Mouse (Mus musculus) heart, embryonic 16.5 days (tissue): ENCODE measurements around the gene Ces1c. TPM values are rescaled to one million over a fixed set of nuclear protein-coding genes. Genes with fewer than 3 reads are reported as not detected.

ENCODE experiments used
- ATAC-seq: fragments of 200-750 bp; cut with Nextera tagmentation; replicated peaks from 2 replicates; pipeline ENCODE4 v1.8.0; 2017; ENCODE audit warnings: moderate number of reproducible peaks; ENCODE audit not compliant: insufficient read depth, low FRiP score; ENCODE audit errors: extremely low read depth
- H3K27ac ChIP-seq: fragments of 300-500 bp; sonication (generic); 2 replicates; pipeline ENCODE4 v1.5.1; 2014; ENCODE audit warnings: mild to moderate bottlenecking, low read length, control low read depth, moderate library complexity
- H3K27me3 ChIP-seq: fragments of 300-500 bp; sonication (generic); 2 replicates; pipeline ENCODE4 v1.6.1; 2014; ENCODE audit warnings: low read length, mixed read lengths; ENCODE audit not compliant: control insufficient read depth, insufficient read depth
- H3K36me3 ChIP-seq: fragments of 300-500 bp; sonication (generic); 2 replicates; pipeline ENCODE4 v1.6.1; 2014; ENCODE audit not compliant: control insufficient read depth, insufficient read depth
- H3K4me1 ChIP-seq: fragments of 300-500 bp; sonication (generic); 2 replicates; pipeline ENCODE4 v1.6.1; 2014; ENCODE audit warnings: low read length, mixed read lengths; ENCODE audit not compliant: control insufficient read depth, insufficient read depth
- H3K4me2 ChIP-seq: fragments of 300-500 bp; sonication (generic); 2 replicates; pipeline ENCODE4 v1.6.1; 2014; ENCODE audit warnings: low read depth, mild to moderate bottlenecking, control low read depth, low read length
- H3K4me3 ChIP-seq: fragments of 300-500 bp; sonication (generic); 2 replicates; pipeline ENCODE4 v1.5.1; 2014; ENCODE audit warnings: mild to moderate bottlenecking, control low read depth, low read length
- H3K9ac ChIP-seq: fragments of 300-500 bp; sonication (generic); 2 replicates; pipeline ENCODE4 v1.6.1; 2014; ENCODE audit warnings: low read length, control low read depth
- H3K9me3 ChIP-seq: fragments of 300-500 bp; sonication (generic); replicated peaks from 2 replicates; pipeline ENCODE4 v1.6.1; 2016; ENCODE audit warnings: low read length; ENCODE audit not compliant: control insufficient read depth
- WGBS: fragments of 180-500 bp; shearing (Covaris S2); extraction: QIAGEN DNeasy Blood & Tissue Kit; methylation state at CpG from one replicate; pipeline ENCODE4 v1.1.7; 2014; 5-methylcytosine and 5-hydroxymethylcytosine counted together
- polyA plus RNA-seq: library from polyadenylated mRNA; unstranded; fragments of >200 nt; fragmentation: Nextera tagmentation; extraction: Ambion mirVana; gene quantifications from 2 replicates; pipeline ENCODE4 v1.2.1, GENCODE M21; 2015

Gene Ces1c
- polyA plus RNA-seq = not detected in 2 replicates

DNA sequence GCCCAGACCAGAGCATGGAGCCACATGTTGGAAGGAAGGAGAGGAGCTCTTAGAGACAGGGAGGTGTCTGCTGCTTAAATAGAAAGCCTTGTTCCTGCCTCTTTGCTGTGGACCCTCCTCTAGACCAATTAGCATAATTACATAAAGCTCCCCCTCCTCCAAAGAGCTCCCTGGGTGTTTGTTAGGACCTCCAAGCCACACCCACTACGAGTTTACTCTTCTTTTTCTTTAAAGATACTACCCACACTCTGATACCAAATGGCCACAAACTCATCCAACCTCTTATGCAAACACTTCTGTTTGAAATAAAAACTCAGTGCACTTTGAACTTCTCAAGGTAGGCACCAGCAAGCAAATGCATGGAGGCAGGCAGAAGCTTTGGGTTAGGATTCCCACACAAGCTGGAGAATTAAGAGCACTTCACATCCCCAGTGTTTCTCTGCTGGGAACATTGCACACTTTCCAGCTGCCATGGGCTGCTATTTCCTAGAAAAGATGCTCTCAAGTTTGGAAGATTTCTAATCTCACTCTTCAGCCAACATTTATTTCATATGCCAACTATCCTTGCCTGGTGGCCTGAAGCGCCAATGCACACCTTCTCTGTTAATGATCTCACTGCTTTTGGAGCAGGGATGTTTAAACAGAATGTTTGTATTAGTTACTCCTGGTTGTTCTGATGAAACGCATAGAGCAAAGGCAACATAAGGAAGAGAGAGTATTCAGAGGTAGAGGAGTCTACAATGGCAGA is at the start of gene Ces1c:
Gene Ces1c, minus strand, starts transcription at position 51 of the 748 bp plus-strand sequence.
- Histone ChIP-seq H3K9ac (no peak within 1 kb of the TSS), H3K9me3 (no peaks in the 10 kb centered on the region), H3K27me3 (no peaks in the 10 kb centered on the region), H3K4me1 (no peaks in the 10 kb centered on the region), H3K36me3 (no peaks in the 10 kb centered on the region), H3K4me3 (no peak within 1 kb of the TSS), H3K4me2 (no peak within 1 kb of the TSS), H3K27ac (no peak within 1 kb of the TSS)
- ATAC-seq = no peak
- 75% methylated on average over 3 of the region's 3 CpGs for WGBS

DNA sequence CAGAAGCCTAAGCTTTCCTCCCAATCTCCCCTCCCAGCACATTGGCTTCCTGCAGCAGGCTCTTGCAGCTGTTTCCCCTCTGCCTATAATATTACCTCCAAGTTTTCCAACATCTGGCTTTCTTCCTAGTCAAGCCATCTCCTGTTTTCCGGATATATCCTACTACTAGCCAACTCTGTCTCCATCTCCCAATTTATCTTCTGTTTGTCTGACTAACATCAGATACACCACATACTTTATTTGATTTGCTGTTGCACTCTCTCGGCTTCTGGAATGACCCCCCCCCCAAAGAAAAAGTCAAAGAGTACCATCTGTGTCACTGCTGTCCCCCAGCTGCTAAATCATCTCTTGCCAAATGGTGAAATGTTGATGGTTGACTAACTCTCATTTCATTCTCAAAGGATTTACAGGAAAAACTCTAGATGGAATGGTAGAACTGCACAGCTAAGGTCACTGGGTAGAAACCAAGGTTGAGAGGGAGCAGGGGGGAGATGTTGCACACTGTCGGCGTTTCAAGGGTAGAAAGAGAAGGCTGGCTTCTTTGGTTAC is 49.6 kb upstream of the Ces1c start:
- Histone ChIP-seq H3K4me3 (no peak overlapping the region), H3K27me3 (no peaks in the 10 kb centered on the region), H3K4me1 (peaks cover 3% of the 10 kb centered on the region; the same call in 1 of the 2 replicates), H3K27ac (no peak overlapping the region), H3K36me3 (no peaks in the 10 kb centered on the region), H3K9ac (no peak overlapping the region), H3K4me2 (no peak overlapping the region), H3K9me3 (no peaks in the 10 kb centered on the region)
- 53% methylated on average over 4 of the region's 4 CpGs for WGBS
- ATAC-seq = no peak

DNA sequence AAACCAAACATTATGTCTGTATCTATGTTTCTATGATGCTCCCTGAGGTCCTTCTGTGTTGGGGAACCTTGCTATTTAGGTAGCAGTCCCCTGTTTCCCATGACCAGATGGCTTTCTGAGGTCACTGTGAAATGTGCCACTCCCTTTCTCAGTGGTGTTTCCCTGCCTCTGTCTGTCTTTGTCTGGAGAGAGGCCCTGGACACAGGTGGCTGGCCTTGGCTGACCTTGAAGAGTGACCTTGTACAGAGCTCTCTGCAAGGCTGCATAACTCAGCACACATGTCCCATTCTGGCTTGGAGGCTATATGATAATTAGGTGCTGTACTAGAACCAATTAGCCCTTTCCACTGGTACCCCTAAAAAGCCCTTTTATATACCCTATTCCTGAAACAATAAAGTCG is 45.5 kb upstream of the Ces1c start:
- no peak for ATAC-seq
- Histone ChIP-seq H3K4me3 (no peak overlapping the region), H3K4me1 (peaks cover 11% of the 10 kb centered on the region), H3K9ac (no peak overlapping the region), H3K27ac (no peak overlapping the region), H3K36me3 (no peaks in the 10 kb centered on the region), H3K9me3 (no peaks in the 10 kb centered on the region), H3K4me2 (no peak overlapping the region), H3K27me3 (no peaks in the 10 kb centered on the region)
- WGBS = 71% methylated on average over 1 of the region's 1 CpGs

DNA sequence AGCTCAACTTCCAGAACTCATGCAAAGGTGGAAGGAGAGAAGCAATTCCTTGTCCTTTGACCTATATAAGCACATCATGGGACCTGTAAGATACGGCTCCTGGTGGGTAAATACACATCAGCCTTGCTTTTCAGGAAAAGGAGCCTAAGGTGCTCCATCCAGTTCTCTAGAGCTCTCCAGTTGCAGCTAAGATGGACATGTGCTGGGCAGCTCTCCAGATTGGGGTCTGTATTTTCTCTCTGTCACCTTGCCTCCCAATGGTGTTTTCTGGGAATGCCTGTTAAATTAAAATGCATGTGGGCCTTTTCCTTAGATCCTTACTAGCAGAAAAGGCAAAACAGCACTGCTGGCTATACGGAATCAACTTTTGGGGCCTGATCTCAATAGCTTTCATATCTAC is 43.5 kb upstream of the Ces1c start:
- no peak overlapping the region for H3K4me3 ChIP-seq
- no peaks in the 10 kb centered on the region for H3K36me3 ChIP-seq
- no peaks in the 10 kb centered on the region for H3K9me3 ChIP-seq
- H3K27me3 ChIP-seq = no peaks in the 10 kb centered on the region
- no peak overlapping the region for H3K9ac ChIP-seq
- WGBS = 51% methylated on average over 2 of the region's 2 CpGs
- no peak overlapping the region for H3K27ac ChIP-seq
- no peak overlapping the region for H3K4me2 ChIP-seq
- no peak for ATAC-seq
- H3K4me1 ChIP-seq = peaks cover 13% of the 10 kb centered on the region

DNA sequence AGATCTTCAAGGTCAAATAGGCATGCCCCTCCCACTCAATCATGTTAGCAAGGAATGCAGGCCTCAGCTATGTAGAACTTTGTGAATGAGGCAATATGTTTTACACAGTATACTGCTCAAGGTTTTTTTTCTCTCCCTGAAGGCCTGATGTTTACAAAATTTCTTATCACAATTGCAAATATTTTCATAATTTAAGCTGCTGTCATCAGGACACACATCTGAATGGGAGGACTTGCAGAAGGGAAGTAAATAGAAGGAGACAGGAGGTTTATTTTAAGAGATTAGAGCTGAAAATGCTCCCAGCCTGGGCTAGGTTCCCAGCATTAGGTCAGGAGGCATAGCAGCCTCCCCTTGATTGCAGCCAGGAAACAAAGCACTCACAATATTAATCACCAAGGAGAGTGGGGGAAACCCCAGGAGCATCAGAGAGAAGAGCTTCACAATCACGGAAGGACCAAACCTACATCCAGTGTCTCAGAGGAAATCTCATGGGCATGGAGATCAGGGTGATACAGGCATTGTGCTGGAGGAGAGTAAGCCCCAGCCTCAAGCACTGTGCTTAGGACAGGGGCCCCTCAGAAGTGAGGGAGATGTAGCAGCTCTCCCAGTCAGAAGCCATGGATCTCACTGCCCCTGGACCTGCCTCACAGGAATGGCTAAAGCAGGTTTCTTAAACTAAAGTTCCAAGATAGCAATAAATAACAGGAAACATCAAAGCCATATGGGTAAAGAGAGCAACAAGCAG is 40.9 kb upstream of the Ces1c start:
- Histone ChIP-seq H3K27ac (no peak overlapping the region), H3K4me2 (no peak overlapping the region), H3K36me3 (no peaks in the 10 kb centered on the region), H3K9me3 (no peaks in the 10 kb centered on the region), H3K9ac (no peak overlapping the region), H3K4me3 (no peak overlapping the region), H3K27me3 (no peaks in the 10 kb centered on the region), H3K4me1 (peaks cover 13% of the 10 kb centered on the region)
- peak; percentile 63; the same call in 1 of the 2 replicates for ATAC-seq
- WGBS = 29% methylated on average over 1 of the region's 1 CpGs

DNA sequence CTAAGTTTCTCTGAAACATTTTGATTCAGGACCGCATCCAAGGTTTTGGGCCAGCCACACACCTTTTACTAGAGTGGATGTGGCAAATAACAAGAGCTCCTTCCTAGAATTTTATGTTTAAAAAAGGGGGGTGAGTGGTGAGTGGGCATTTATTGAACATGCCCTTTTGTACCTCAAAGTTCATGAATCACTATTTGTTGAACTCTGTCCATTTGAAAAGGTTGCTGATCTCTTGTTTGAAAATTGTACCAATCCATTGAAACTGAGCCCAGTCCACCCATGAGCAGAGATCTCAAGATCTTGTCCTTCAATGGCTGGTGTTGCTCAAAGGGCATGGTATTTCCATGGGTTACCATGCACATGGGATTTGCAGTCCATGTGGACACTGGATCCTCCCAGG is 32.3 kb upstream of the Ces1c start:
- no peaks in the 10 kb centered on the region for H3K9me3 ChIP-seq
- H3K4me2 ChIP-seq = no peak overlapping the region
- no peak for ATAC-seq
- H3K4me1 ChIP-seq = no peaks in the 10 kb centered on the region
- H3K4me3 ChIP-seq = no peak overlapping the region
- H3K36me3 ChIP-seq = no peaks in the 10 kb centered on the region
- no peak overlapping the region for H3K9ac ChIP-seq
- H3K27ac ChIP-seq = no peak overlapping the region
- H3K27me3 ChIP-seq = no peaks in the 10 kb centered on the region
- WGBS = 91% methylated on average over 1 of the region's 1 CpGs

DNA sequence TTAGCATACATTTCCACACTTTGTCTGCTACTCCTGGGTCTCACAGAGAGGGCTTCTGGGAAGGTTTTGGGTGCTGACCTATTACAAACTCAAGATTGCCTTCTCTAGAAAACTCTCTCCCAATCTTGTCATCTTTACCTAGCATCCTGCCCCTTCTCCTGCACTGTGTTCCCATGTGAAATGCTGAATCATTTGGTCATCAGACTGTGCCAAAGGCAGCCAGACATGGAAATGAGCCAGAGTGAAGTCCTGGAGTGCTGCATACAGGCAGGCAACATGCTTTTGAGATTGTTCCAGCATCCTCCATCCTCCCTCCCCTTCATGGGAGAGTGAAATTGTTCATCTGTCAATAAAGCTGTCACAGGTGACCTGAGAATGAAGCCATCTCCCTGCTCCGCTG is 20.3 kb upstream of the Ces1c start:
- Histone ChIP-seq H3K27me3 (no peaks in the 10 kb centered on the region), H3K4me1 (no peaks in the 10 kb centered on the region), H3K4me2 (no peak overlapping the region), H3K9me3 (no peaks in the 10 kb centered on the region), H3K4me3 (no peak overlapping the region), H3K36me3 (no peaks in the 10 kb centered on the region), H3K9ac (no peak overlapping the region), H3K27ac (no peak overlapping the region)
- no peak for ATAC-seq
- 78% methylated on average over 1 of the region's 1 CpGs for WGBS

DNA sequence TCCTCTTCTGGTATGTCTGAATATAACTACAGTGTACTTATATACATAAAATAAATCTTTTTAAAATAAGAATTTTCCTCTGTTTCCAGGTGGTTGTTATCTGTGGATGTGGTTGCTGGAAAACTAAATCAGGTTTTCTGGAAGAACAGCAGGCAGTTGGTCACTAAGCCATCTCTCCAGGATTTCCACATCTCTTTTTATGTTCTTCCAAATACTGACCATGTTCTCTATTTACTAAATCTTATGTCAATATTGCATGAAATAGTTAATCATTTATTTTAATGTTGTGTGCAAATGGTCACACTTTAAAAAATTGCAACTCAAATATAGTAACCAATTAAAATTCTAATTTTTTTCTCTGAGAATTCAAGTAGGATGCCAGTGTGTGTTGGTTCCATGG is 16.2 kb upstream of the Ces1c start:
- Histone ChIP-seq H3K9me3 (no peaks in the 10 kb centered on the region), H3K27ac (no peak overlapping the region), H3K27me3 (no peaks in the 10 kb centered on the region), H3K36me3 (no peaks in the 10 kb centered on the region), H3K4me1 (no peaks in the 10 kb centered on the region), H3K4me3 (no peak overlapping the region), H3K4me2 (no peak overlapping the region), H3K9ac (no peak overlapping the region)
- no peak for ATAC-seq

DNA sequence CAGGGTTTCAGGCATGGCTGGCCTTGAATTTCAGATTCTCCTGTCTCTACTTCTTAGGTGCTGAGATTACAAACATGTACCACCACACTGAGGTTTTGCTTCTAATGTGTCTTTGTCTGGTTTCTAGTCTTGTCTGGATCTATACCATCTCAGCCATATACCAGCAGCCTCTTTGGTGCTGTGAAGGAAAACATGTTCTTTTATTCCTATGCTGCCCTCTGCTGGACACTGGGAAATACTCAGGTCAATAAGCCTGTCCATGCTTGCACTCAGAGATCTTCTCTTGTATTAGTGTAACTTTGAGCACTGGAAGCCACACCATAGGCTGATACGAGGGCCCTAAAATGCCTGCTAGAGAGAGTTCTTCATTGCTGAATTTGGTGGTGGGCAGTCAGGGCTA is 9.6 kb upstream of the Ces1c start:
- no peaks in the 10 kb centered on the region for H3K9me3 ChIP-seq
- WGBS = 45% methylated on average over 1 of the region's 1 CpGs
- H3K9ac ChIP-seq = no peak overlapping the region
- ATAC-seq = no peak
- H3K4me3 ChIP-seq = no peak overlapping the region
- H3K27me3 ChIP-seq = no peaks in the 10 kb centered on the region
- no peaks in the 10 kb centered on the region for H3K4me1 ChIP-seq
- no peak overlapping the region for H3K27ac ChIP-seq
- no peaks in the 10 kb centered on the region for H3K36me3 ChIP-seq
- H3K4me2 ChIP-seq = no peak overlapping the region
